8 mouse cellular contexts compared by ENCODE assay signal in genomic region chr17:26560526-26561289, GRCm38 (mm10). TPM values are rescaled to one million over a fixed set of nuclear protein-coding genes. Genes with fewer than 3 reads are reported as not detected.
DNase-seq lines count a peak whose midpoint lies in the region; ATAC-seq and TF ChIP-seq lines count a peak whose summit lies in the region.

No protein-coding gene starts in this region.

- DNase-seq in kidney, postnatal 0 days (ENCODE audit: low spot score), result peak; percentile 44
- no peak for DNase-seq in kidney, postnatal 4 days
- DNase-seq in MN1 (ENCODE audit: low spot score), result peak; percentile 52
- DNase-seq in adrenal gland, adult 2 months, result no peak
- DNase-seq in layer of hippocampus, adult 8-10 months (ENCODE audit: low spot score in 2 of 2), result no peak
- no peak for DNase-seq in cerebellum, adult 9-10 months

- TF ChIP-seq CTCF in kidney, postnatal 0 days (IDR thresholded peaks at IDR 0.05; ENCODE audit: low read depth), result no peak

- peak overlapping the region; percentile 67 for H3K4me2 ChIP-seq in kidney, postnatal 0 days (ENCODE audit: low read length)
- peak overlapping the region; percentile 93 for H3K4me2 ChIP-seq in forebrain, embryonic 15.5 days (replicated peaks)
- peak overlapping the region; percentile 94 for H3K4me2 ChIP-seq in liver, embryonic 16.5 days (ENCODE audit: low read depth, low read length)

- no peaks in the 10 kb centered on the region for H3K36me3 ChIP-seq in kidney, postnatal 0 days (ENCODE audit: insufficient read depth, low read length)
- H3K36me3 ChIP-seq in forebrain, embryonic 15.5 days, result peaks cover 12% of the 10 kb centered on the region; the same call in 1 of the 2 replicates
- H3K36me3 ChIP-seq in liver, embryonic 16.5 days (ENCODE audit: control insufficient read depth, insufficient read depth), result no peaks in the 10 kb centered on the region

- H3K27me3 ChIP-seq in kidney, postnatal 0 days (ENCODE audit: insufficient read depth, low read length), result no peaks in the 10 kb centered on the region
- H3K27me3 ChIP-seq in forebrain, embryonic 15.5 days, result no peaks in the 10 kb centered on the region
- no peaks in the 10 kb centered on the region for H3K27me3 ChIP-seq in liver, embryonic 16.5 days (ENCODE audit: control insufficient read depth, insufficient read depth, low read depth, low read length)

- ATAC-seq in kidney, postnatal 0 days (replicated peaks; ENCODE audit: low FRiP score, low read depth), result no peak; the same call in 1 of the 2 replicates
- ATAC-seq in forebrain, embryonic 15.5 days (replicated peaks), result peak; percentile 26; the same call in 1 of the 2 replicates
- 0 out of 2 replicates have a peak, but pooled peaks have one; percentile 4 for ATAC-seq in liver, embryonic 16.5 days (ENCODE audit: low read depth)

- H3K4me1 ChIP-seq in kidney, postnatal 0 days (replicated peaks; ENCODE audit: insufficient read depth, low read length), result peaks cover 28% of the 10 kb centered on the region
- peaks cover 33% of the 10 kb centered on the region for H3K4me1 ChIP-seq in forebrain, embryonic 15.5 days
- H3K4me1 ChIP-seq in liver, embryonic 16.5 days (ENCODE audit: control insufficient read depth, low read depth, low read length), result peaks cover 27% of the 10 kb centered on the region

- 32% methylated on average over 9 of the region's 9 CpGs for WGBS in kidney, postnatal 0 days
- 28% methylated on average over 9 of the region's 9 CpGs for WGBS in forebrain, embryonic 15.5 days
- 36% methylated on average over 9 of the region's 9 CpGs for WGBS in liver, embryonic 16.5 days (ENCODE audit: insufficient replicate concordance)

- H3K4me3 ChIP-seq in kidney, postnatal 0 days (replicated peaks; ENCODE audit: low read depth, low read length), result peak overlapping the region; percentile 63
- peak overlapping the region; percentile 91 for H3K4me3 ChIP-seq in forebrain, embryonic 15.5 days
- H3K4me3 ChIP-seq in liver, embryonic 16.5 days (ENCODE audit: low read depth, low read length), result peak overlapping the region; percentile 69

- H3K9ac ChIP-seq in kidney, postnatal 0 days (ENCODE audit: low read depth, low read length), result peak overlapping the region; percentile 83
- peak overlapping the region; percentile 90 for H3K9ac ChIP-seq in forebrain, embryonic 15.5 days (replicated peaks)
- H3K9ac ChIP-seq in liver, embryonic 16.5 days (ENCODE audit: low read depth, low read length), result peak overlapping the region; percentile 66

- H3K27ac ChIP-seq in kidney, postnatal 0 days, result peak overlapping the region; percentile 63
- H3K27ac ChIP-seq in forebrain, embryonic 15.5 days (replicated peaks), result peak overlapping the region; percentile 85
- no peak overlapping the region for H3K27ac ChIP-seq in liver, embryonic 16.5 days (ENCODE audit: low read length)

- H3K9me3 ChIP-seq in kidney, postnatal 0 days (replicated peaks; ENCODE audit: low read length), result no peaks in the 10 kb centered on the region
- H3K9me3 ChIP-seq in forebrain, embryonic 15.5 days, result no peaks in the 10 kb centered on the region
- no peaks in the 10 kb centered on the region for H3K9me3 ChIP-seq in liver, embryonic 16.5 days (replicated peaks; ENCODE audit: control insufficient read depth, low read length)

RNA-seq across cellular contexts. Expression of gene Ergic1, which starts 0.6 kb away (rescaled TPM):
- polyA plus RNA-seq in kidney, postnatal 0 days (2015; fragmentation: Nextera tagmentation; extraction: Ambion mirVana), result 103 and 107 TPM in 2 replicates
- 90.4 and 98.7 TPM in 2 replicates for polyA plus RNA-seq in forebrain, embryonic 15.5 days (2015; fragmentation: Nextera tagmentation; extraction: Ambion mirVana)
- polyA plus RNA-seq in liver, embryonic 16.5 days (2015; fragmentation: Nextera tagmentation; extraction: Ambion mirVana), result 36.0 and 39.0 TPM in 2 replicates
- total RNA-seq in adrenal gland, adult 2 months (2021), result 100 to 1,000 TPM; 166 to 170 TPM
- 132 and 156 TPM in 2 replicates for polyA plus RNA-seq in adrenal gland, adult 2 months (2012; rRNA removed)
- total RNA-seq in layer of hippocampus, adult 8-10 months (2022), result 100 to 1,000 TPM; 118 to 152 (median 136) TPM

RNA-seq across cellular contexts. Expression of gene Dusp1, which starts 1.2 kb away (rescaled TPM):
- polyA plus RNA-seq in kidney, postnatal 0 days (2015; fragmentation: Nextera tagmentation; extraction: Ambion mirVana), result 28.3 and 31.5 TPM in 2 replicates
- polyA plus RNA-seq in forebrain, embryonic 15.5 days (2015; fragmentation: Nextera tagmentation; extraction: Ambion mirVana), result 46.3 and 50.0 TPM in 2 replicates
- polyA plus RNA-seq in liver, embryonic 16.5 days (2015; fragmentation: Nextera tagmentation; extraction: Ambion mirVana), result 22.7 and 25.9 TPM in 2 replicates
- total RNA-seq in adrenal gland, adult 2 months (2021), result 10 to 100 TPM; 33.5 to 67.7 TPM
- polyA plus RNA-seq in adrenal gland, adult 2 months (2012; rRNA removed), result 80.9 and 86.9 TPM in 2 replicates
- 10 to 100 TPM; 13.6 to 22.6 (median 20.6) TPM for total RNA-seq in layer of hippocampus, adult 8-10 months (2022)

Comparison
In these comparisons a context has a peak if more than half of its experiments do, and no peak if none do; other contexts are left out.
1. DNase-seq: peak in kidney, postnatal 0 days (single experiment) and MN1 (single experiment); none in kidney, postnatal 4 days (0 of 2), adrenal gland, adult 2 months (single experiment), layer of hippocampus, adult 8-10 months (0 of 2) and cerebellum, adult 9-10 months (single experiment).
2. Peak in every context shown above with its lines, with median percentiles within 50 percentile points of each other: H3K4me2 ChIP-seq, H3K4me3 ChIP-seq and H3K9ac ChIP-seq.